Mouse (Mus musculus): ENCODE data around the gene Cpeb3.

- TF ChIP-seq CTCF (conservative IDR thresholded peaks at IDR 0.05; ENCODE audit: low read length) (no peak), NANOG (IDR thresholded peaks at IDR 0.05; ENCODE audit: borderline replicate concordance, low read length) (no peak), POU5F1 (IDR thresholded peaks at IDR 0.05; ENCODE audit: borderline replicate concordance, low read length) (no peak)
Observed at GRCm38 (mm10) chr19:37174716-37175435, 33.5 kb downstream of the Cpeb3 start.

Measured in E14TG2a.4 (cell line).